ENCODE assay signal across 8 mouse cellular contexts in the genomic region with DNA sequence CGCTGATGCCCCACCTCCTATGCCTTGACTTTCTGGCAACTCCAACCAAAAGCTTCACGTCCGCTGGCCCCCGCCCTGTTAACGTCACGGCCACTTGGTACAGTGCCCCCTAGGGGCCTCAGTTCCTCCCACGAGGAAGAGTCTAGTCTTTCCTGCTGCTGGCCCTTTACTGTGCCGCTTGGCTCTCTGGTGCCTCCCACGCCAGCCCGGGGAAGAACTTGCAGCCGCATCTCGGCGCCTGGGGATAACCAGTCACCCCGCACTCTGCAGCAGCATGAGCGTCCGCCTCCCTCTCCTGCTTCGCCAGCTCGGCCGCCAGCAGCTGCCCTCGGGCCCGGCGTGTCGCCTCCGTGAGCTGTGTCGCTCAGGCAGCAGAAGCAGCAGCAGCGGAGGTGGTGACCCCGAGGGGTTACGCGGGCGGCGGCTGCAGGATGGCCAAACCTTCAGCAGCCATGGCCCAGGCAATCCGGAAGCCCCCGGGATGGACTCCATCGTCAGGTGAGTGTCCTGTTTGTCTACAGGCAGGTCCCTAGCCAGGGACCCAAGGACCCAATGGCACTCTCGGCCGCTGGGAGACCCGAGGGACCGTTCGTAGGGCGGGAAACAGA. TPM values are rescaled to one million over a fixed set of nuclear protein-coding genes. Genes with fewer than 3 reads are reported as not detected.
A peak's percentile ranks its signal among the peaks of the same experiment; 100 is the strongest.
DNase-seq lines count a peak whose midpoint lies in the region; ATAC-seq and TF ChIP-seq lines count a peak whose summit lies in the region.

Gene Mthfd1l, plus strand, starts transcription at position 138 of the 608 bp plus-strand sequence.

- H3K36me3 ChIP-seq in embryonic facial prominence, embryonic 15.5 days, result no peaks in the 10 kb centered on the region
- no peaks in the 10 kb centered on the region for H3K36me3 ChIP-seq in limb, embryonic 13.5 days
- H3K36me3 ChIP-seq in midbrain, embryonic 15.5 days (replicated peaks), result no peaks in the 10 kb centered on the region

- under 1% methylated on average over 40 of the region's 40 CpGs for WGBS in bone marrow, adult 2 months
- WGBS in embryonic facial prominence, embryonic 15.5 days, result under 1% methylated on average over 40 of the region's 40 CpGs
- under 1% methylated on average over 40 of the region's 40 CpGs for WGBS in limb, embryonic 13.5 days
- under 1% methylated on average over 38 of the region's 40 CpGs for WGBS in midbrain, embryonic 15.5 days

- H3K27ac ChIP-seq in bone marrow, adult 2 months (ENCODE audit: control insufficient read depth, insufficient read depth, low read depth, low read length, poor library complexity), result peak within 1 kb of the TSS; percentile 93
- peak within 1 kb of the TSS; percentile 89 for H3K27ac ChIP-seq in embryonic facial prominence, embryonic 15.5 days (replicated peaks)
- H3K27ac ChIP-seq in limb, embryonic 13.5 days, result peak within 1 kb of the TSS; percentile 91
- H3K27ac ChIP-seq in midbrain, embryonic 15.5 days, result peak within 1 kb of the TSS; percentile 81

- peak within 1 kb of the TSS; percentile 86 for H3K4me3 ChIP-seq in bone marrow, adult 2 months (replicated peaks; ENCODE audit: control insufficient read depth, low read depth, low read length)
- H3K4me3 ChIP-seq in embryonic facial prominence, embryonic 15.5 days (replicated peaks), result peak within 1 kb of the TSS; percentile 63
- H3K4me3 ChIP-seq in limb, embryonic 13.5 days, result peak within 1 kb of the TSS; percentile 75
- peak within 1 kb of the TSS; percentile 59 for H3K4me3 ChIP-seq in midbrain, embryonic 15.5 days

- TF ChIP-seq CTCF in bone marrow, adult 2 months (IDR thresholded peaks at IDR 0.05; ENCODE audit: control insufficient read depth, insufficient read depth, low read length), result peak; percentile 71; the same call in 1 of the 2 replicates

- peak; percentile 36; the same call in 1 of the 2 replicates for TF ChIP-seq POLR2A in bone marrow, adult 2 months (IDR thresholded peaks at IDR 0.05; ENCODE audit: borderline replicate concordance, control insufficient read depth, low read depth, low read length)

- peak within 1 kb of the TSS; percentile 66 for H3K9ac ChIP-seq in embryonic facial prominence, embryonic 15.5 days
- H3K9ac ChIP-seq in limb, embryonic 13.5 days, result peak within 1 kb of the TSS; percentile 83
- H3K9ac ChIP-seq in midbrain, embryonic 15.5 days, result peak within 1 kb of the TSS; percentile 64

- peak; percentile 61 for ATAC-seq in embryonic facial prominence, embryonic 15.5 days (ENCODE audit: insufficient number of reproducible peaks, low FRiP score, low TSS enrichment, low read depth)
- ATAC-seq in limb, embryonic 13.5 days (ENCODE audit: low FRiP score, low read depth), result peak; percentile 69
- peak; percentile 89 for ATAC-seq in midbrain, embryonic 15.5 days (replicated peaks)

- H3K9me3 ChIP-seq in embryonic facial prominence, embryonic 15.5 days (replicated peaks), result no peaks in the 10 kb centered on the region
- no peaks in the 10 kb centered on the region for H3K9me3 ChIP-seq in limb, embryonic 13.5 days
- H3K9me3 ChIP-seq in midbrain, embryonic 15.5 days, result no peaks in the 10 kb centered on the region

- peaks cover 3% of the 10 kb centered on the region; the same call in 1 of the 2 replicates for H3K4me1 ChIP-seq in bone marrow, adult 2 months (ENCODE audit: control insufficient read depth, insufficient read depth, low read length)
- H3K4me1 ChIP-seq in embryonic facial prominence, embryonic 15.5 days, result peaks cover 18% of the 10 kb centered on the region
- H3K4me1 ChIP-seq in limb, embryonic 13.5 days, result peaks cover 31% of the 10 kb centered on the region
- no peaks in the 10 kb centered on the region for H3K4me1 ChIP-seq in midbrain, embryonic 15.5 days

- H3K4me2 ChIP-seq in embryonic facial prominence, embryonic 15.5 days (replicated peaks), result peak within 1 kb of the TSS; percentile 96
- H3K4me2 ChIP-seq in limb, embryonic 13.5 days (replicated peaks), result peak within 1 kb of the TSS; percentile 94
- peak within 1 kb of the TSS; percentile 85 for H3K4me2 ChIP-seq in midbrain, embryonic 15.5 days

- H3K27me3 ChIP-seq in embryonic facial prominence, embryonic 15.5 days, result no peaks in the 10 kb centered on the region
- H3K27me3 ChIP-seq in limb, embryonic 13.5 days, result no peaks in the 10 kb centered on the region
- H3K27me3 ChIP-seq in midbrain, embryonic 15.5 days (replicated peaks), result no peaks in the 10 kb centered on the region

- peak; percentile 93 for DNase-seq in A20 (ENCODE audit: low read depth, low spot score)
- DNase-seq in heart, adult 8-10 months (ENCODE audit: low spot score), result peak; percentile 74
- DNase-seq in kidney, adult 8-10 months, result peak; percentile 75 to 79
- peak; percentile 82 to 88 for DNase-seq in spleen, adult 18-20 months

RNA-seq across cellular contexts. Expression of gene Mthfd1l, which starts in this region (rescaled TPM):
- 14.6 and 15.5 TPM in 2 replicates for polyA plus RNA-seq in bone marrow, adult 2 months (2011; ENCODE audit: insufficient read depth, insufficient read length, low replicate concordance, missing spikeins)
- polyA plus RNA-seq in embryonic facial prominence, embryonic 15.5 days (2015; fragmentation: Nextera tagmentation; extraction: Ambion mirVana), result 9.1 and 10.0 TPM in 2 replicates
- 1 to 10 TPM in 2 of 4 experiments, under 1 TPM in 2; 0.72 to 1.9 (median 1.2) TPM for total RNA-seq in heart, adult 8-10 months (2022)
- polyA plus RNA-seq in limb, embryonic 13.5 days (2015; fragmentation: Nextera tagmentation; extraction: Ambion mirVana), result 10.4 and 11.1 TPM in 2 replicates
- 6.0 TPM in 2 replicates for polyA plus RNA-seq in midbrain, embryonic 15.5 days (2015; fragmentation: Nextera tagmentation; extraction: Ambion mirVana)

Comparison
In these comparisons a context has a peak if more than half of its experiments do, and no peak if none do; other contexts are left out.
1. Peak in every context shown above with its lines: DNase-seq, ATAC-seq, H3K4me3 ChIP-seq and H3K27ac ChIP-seq.